Mouse (Mus musculus): Measurements from ENCODE around the gene Cfl1. TPM values are rescaled to one million over a fixed set of nuclear protein-coding genes. Genes with fewer than 3 reads are reported as not detected.
"Not testable (repeated sequence)": the region's sequence is repeated elsewhere in the genome, so short reads cannot be mapped to it uniquely, and the experiment has no call there.

The Cfl1 gene
- polyA plus RNA-seq, 1 experiment from 2014 or later, result 3,575 TPM

- H3K27ac ChIP-seq (ENCODE audit: low read length), result no peak overlapping the region
- ATAC-seq, result no peak
- H3K4me2 ChIP-seq (ENCODE audit: low read length), result no peak overlapping the region
- no peaks in the 10 kb centered on the region for H3K9me3 ChIP-seq (replicated peaks; ENCODE audit: control insufficient read depth, low read length, poor library complexity, severe bottlenecking)
- no peak overlapping the region for H3K4me3 ChIP-seq (ENCODE audit: low read depth, low read length)
- H3K36me3 ChIP-seq (ENCODE audit: control insufficient read depth, insufficient read depth, low read length), result peaks cover 36% of the 10 kb centered on the region
- whole genome bisulfite sequencing, result 89% methylated on average over 4 of the region's 4 CpGs
- H3K9ac ChIP-seq (ENCODE audit: low read depth, low read length), result no peak overlapping the region
- no peaks in the 10 kb centered on the region for H3K27me3 ChIP-seq (ENCODE audit: control insufficient read depth, insufficient read depth, low read depth, low read length)
- peaks cover 25% of the 10 kb centered on the region for H3K4me1 ChIP-seq (ENCODE audit: control insufficient read depth, insufficient read depth, low read length)
Measured at GRCm38 (mm10) chr19:5492641-5493040, 2.4 kb downstream of the Cfl1 start.

GRCm38 (mm10) chr19:5493301-5493721, 3.1 kb downstream of the Cfl1 start:
- not testable (repeated sequence) for H3K9ac ChIP-seq (ENCODE audit: low read depth, low read length); ATAC-seq; H3K27ac ChIP-seq (ENCODE audit: low read length); H3K27me3 ChIP-seq (ENCODE audit: control insufficient read depth, insufficient read depth, low read depth, low read length); H3K4me3 ChIP-seq (ENCODE audit: low read depth, low read length); H3K9me3 ChIP-seq (replicated peaks; ENCODE audit: control insufficient read depth, low read length, poor library complexity, severe bottlenecking); H3K4me2 ChIP-seq (ENCODE audit: low read length)
- Histone ChIP-seq H3K36me3 (ENCODE audit: control insufficient read depth, insufficient read depth, low read length) (peaks cover 38% of the 10 kb centered on the region), H3K4me1 (ENCODE audit: control insufficient read depth, insufficient read depth, low read length) (peaks cover 25% of the 10 kb centered on the region)
- WGBS, result 63% methylated on average over 9 of the region's 9 CpGs

GRCm38 (mm10) chr19:5494314-5494713, 4.1 kb downstream of the Cfl1 start:
- no peak for ATAC-seq
- peaks cover 38% of the 10 kb centered on the region for H3K36me3 ChIP-seq (ENCODE audit: control insufficient read depth, insufficient read depth, low read length)
- peaks cover 20% of the 10 kb centered on the region for H3K4me1 ChIP-seq (ENCODE audit: control insufficient read depth, insufficient read depth, low read length)
- no peaks in the 10 kb centered on the region for H3K27me3 ChIP-seq (ENCODE audit: control insufficient read depth, insufficient read depth, low read depth, low read length)
- no peak overlapping the region for H3K9ac ChIP-seq (ENCODE audit: low read depth, low read length)
- no peaks in the 10 kb centered on the region for H3K9me3 ChIP-seq (replicated peaks; ENCODE audit: control insufficient read depth, low read length, poor library complexity, severe bottlenecking)
- H3K27ac ChIP-seq (ENCODE audit: low read length), result no peak overlapping the region
- 89% methylated on average over 3 of the region's 3 CpGs for WGBS
- H3K4me3 ChIP-seq (ENCODE audit: low read depth, low read length), result no peak overlapping the region
- no peak overlapping the region for H3K4me2 ChIP-seq (ENCODE audit: low read length)

GRCm38 (mm10) chr19:5495353-5496051, 5.2 kb downstream of the Cfl1 start:
- H3K4me3 ChIP-seq (ENCODE audit: low read depth, low read length), result no peak overlapping the region; the same call in 1 of the 2 replicates
- H3K27ac ChIP-seq (ENCODE audit: low read length), result no peak overlapping the region
- no peak overlapping the region for H3K9ac ChIP-seq (ENCODE audit: low read depth, low read length)
- no peaks in the 10 kb centered on the region for H3K27me3 ChIP-seq (ENCODE audit: control insufficient read depth, insufficient read depth, low read depth, low read length)
- H3K36me3 ChIP-seq (ENCODE audit: control insufficient read depth, insufficient read depth, low read length), result peaks cover 38% of the 10 kb centered on the region
- H3K4me1 ChIP-seq (ENCODE audit: control insufficient read depth, insufficient read depth, low read length), result peaks cover 16% of the 10 kb centered on the region
- no peak overlapping the region for H3K4me2 ChIP-seq (ENCODE audit: low read length)
- ATAC-seq, result no peak
- H3K9me3 ChIP-seq (replicated peaks; ENCODE audit: control insufficient read depth, low read length, poor library complexity, severe bottlenecking), result no peaks in the 10 kb centered on the region
- 87% methylated on average over 12 of the region's 12 CpGs for WGBS

GRCm38 (mm10) chr19:5496052-5496370, 5.8 kb downstream of the Cfl1 start:
- H3K9me3 ChIP-seq (replicated peaks; ENCODE audit: control insufficient read depth, low read length, poor library complexity, severe bottlenecking), result no peaks in the 10 kb centered on the region
- H3K4me1 ChIP-seq (ENCODE audit: control insufficient read depth, insufficient read depth, low read length), result peaks cover 16% of the 10 kb centered on the region
- peaks cover 38% of the 10 kb centered on the region for H3K36me3 ChIP-seq (ENCODE audit: control insufficient read depth, insufficient read depth, low read length)
- ATAC-seq, result no peak
- H3K9ac ChIP-seq (ENCODE audit: low read depth, low read length), result no peak overlapping the region
- no peak overlapping the region; the same call in 1 of the 2 replicates for H3K4me3 ChIP-seq (ENCODE audit: low read depth, low read length)
- no peak overlapping the region for H3K27ac ChIP-seq (ENCODE audit: low read length)
- 90% methylated on average over 16 of the region's 16 CpGs for WGBS
- no peak overlapping the region for H3K4me2 ChIP-seq (ENCODE audit: low read length)
- no peaks in the 10 kb centered on the region for H3K27me3 ChIP-seq (ENCODE audit: control insufficient read depth, insufficient read depth, low read depth, low read length)

- Histone ChIP-seq H3K4me2 (ENCODE audit: low read length) (no peak overlapping the region), H3K36me3 (ENCODE audit: control insufficient read depth, insufficient read depth, low read length) (peaks cover 28% of the 10 kb centered on the region), H3K4me1 (ENCODE audit: control insufficient read depth, insufficient read depth, low read length) (no peaks in the 10 kb centered on the region), H3K4me3 (ENCODE audit: low read depth, low read length) (no peak overlapping the region), H3K9me3 (replicated peaks; ENCODE audit: control insufficient read depth, low read length, poor library complexity, severe bottlenecking) (no peaks in the 10 kb centered on the region), H3K9ac (ENCODE audit: low read depth, low read length) (no peak overlapping the region), H3K27me3 (ENCODE audit: control insufficient read depth, insufficient read depth, low read depth, low read length) (no peaks in the 10 kb centered on the region), H3K27ac (ENCODE audit: low read length) (no peak overlapping the region)
- 95% methylated on average over 2 of the region's 2 CpGs for WGBS
- ATAC-seq, result no peak
Measured at GRCm38 (mm10) chr19:5500330-5500875, 10.1 kb downstream of the Cfl1 start.

- no peak within 1 kb of the TSS for H3K4me2 ChIP-seq (ENCODE audit: low read length)
Measured at GRCm38 (mm10) chr19:5503687-5504086, 13.4 kb downstream of the Cfl1 start, which contains the start of gene 1700020D05Rik. 1700020D05Rik (minus strand) TSS chr19:5503787.

GRCm38 (mm10) chr19:5510031-5511026, 20.1 kb downstream of the Cfl1 start, which contains the start of gene Snx32:
Snx32 (minus strand) TSS chr19:5510538.
- Histone ChIP-seq H3K9me3 (replicated peaks; ENCODE audit: control insufficient read depth, low read length, poor library complexity, severe bottlenecking) (no peaks in the 10 kb centered on the region), H3K27ac (ENCODE audit: low read length) (peak within 1 kb of the TSS; percentile 89), H3K4me2 (ENCODE audit: low read length) (peak within 1 kb of the TSS; percentile 91), H3K27me3 (ENCODE audit: control insufficient read depth, insufficient read depth, low read depth, low read length) (no peaks in the 10 kb centered on the region), H3K36me3 (ENCODE audit: control insufficient read depth, insufficient read depth, low read length) (no peaks in the 10 kb centered on the region), H3K9ac (ENCODE audit: low read depth, low read length) (peak within 1 kb of the TSS; percentile 72), H3K4me1 (ENCODE audit: control insufficient read depth, insufficient read depth, low read length) (peaks cover 20% of the 10 kb centered on the region), H3K4me3 (ENCODE audit: low read depth, low read length) (peak within 1 kb of the TSS; percentile 64)
- peak; percentile 99 for ATAC-seq
- 3% methylated on average over 47 of the region's 47 CpGs for WGBS

More at GRCm38 (mm10) chr19:5503687-5504086, 13.4 kb downstream of the Cfl1 start, which contains the start of gene 1700020D05Rik:
- Histone ChIP-seq H3K9ac (ENCODE audit: low read depth, low read length) (no peak within 1 kb of the TSS), H3K36me3 (ENCODE audit: control insufficient read depth, insufficient read depth, low read length) (0 out of 2 replicates have a peak, but pooled peaks cover 7% of the 10 kb centered on the region), H3K4me3 (ENCODE audit: low read depth, low read length) (no peak within 1 kb of the TSS), H3K27ac (ENCODE audit: low read length) (no peak within 1 kb of the TSS), H3K27me3 (ENCODE audit: control insufficient read depth, insufficient read depth, low read depth, low read length) (no peaks in the 10 kb centered on the region), H3K4me1 (ENCODE audit: control insufficient read depth, insufficient read depth, low read length) (peaks cover 2% of the 10 kb centered on the region; the same call in 1 of the 2 replicates), H3K9me3 (replicated peaks; ENCODE audit: control insufficient read depth, low read length, poor library complexity, severe bottlenecking) (no peaks in the 10 kb centered on the region)
- no peak for ATAC-seq
- WGBS, result 65% methylated on average over 17 of the region's 17 CpGs
